Mouse (Mus musculus): ENCODE results near the gene Satb2. TPM values are rescaled to one million over a fixed set of nuclear protein-coding genes. Genes with fewer than 3 reads are reported as not detected.

Satb2 gene
- total RNA-seq (2017), result 0.12 and 0.23 TPM in 2 replicates

GRCm38 (mm10) chr1:56978151-56978700 is at the start of gene Satb2:
Satb2 (minus strand) TSS chr1:56978650.
- no peak for ATAC-seq (ENCODE audit: extremely low read depth, insufficient number of reproducible peaks, low FRiP score, poor library complexity, severe bottlenecking)

- ATAC-seq (ENCODE audit: extremely low read depth, insufficient number of reproducible peaks, low FRiP score, poor library complexity, severe bottlenecking), result no peak
Measured at GRCm38 (mm10) chr1:57018941-57019340, 40.5 kb upstream of the Satb2 start.

GRCm38 (mm10) chr1:57013856-57014255 is 35.4 kb upstream of the Satb2 start:
- ATAC-seq (ENCODE audit: extremely low read depth, insufficient number of reproducible peaks, low FRiP score, poor library complexity, severe bottlenecking), result no peak

GRCm38 (mm10) chr1:57009171-57009570 is 30.7 kb upstream of the Satb2 start:
- ATAC-seq (ENCODE audit: extremely low read depth, insufficient number of reproducible peaks, low FRiP score, poor library complexity, severe bottlenecking), result no peak

- no peak for ATAC-seq (ENCODE audit: extremely low read depth, insufficient number of reproducible peaks, low FRiP score, poor library complexity, severe bottlenecking)
Measured at GRCm38 (mm10) chr1:56995041-56995440, 16.6 kb upstream of the Satb2 start.

- no peak for ATAC-seq (ENCODE audit: extremely low read depth, insufficient number of reproducible peaks, low FRiP score, poor library complexity, severe bottlenecking)
Measured at GRCm38 (mm10) chr1:56992310-56992709, 13.9 kb upstream of the Satb2 start.

- no peak for ATAC-seq (ENCODE audit: extremely low read depth, insufficient number of reproducible peaks, low FRiP score, poor library complexity, severe bottlenecking)
Measured at GRCm38 (mm10) chr1:56991613-56992012, 13.2 kb upstream of the Satb2 start.

GRCm38 (mm10) chr1:56984483-56984810 is 6.0 kb upstream of the Satb2 start:
- ATAC-seq (ENCODE audit: extremely low read depth, insufficient number of reproducible peaks, low FRiP score, poor library complexity, severe bottlenecking), result no peak

- no peak for ATAC-seq (ENCODE audit: extremely low read depth, insufficient number of reproducible peaks, low FRiP score, poor library complexity, severe bottlenecking)
Measured at GRCm38 (mm10) chr1:56983771-56984482, 5.5 kb upstream of the Satb2 start.

GRCm38 (mm10) chr1:56983100-56983590 is 4.7 kb upstream of the Satb2 start:
- ATAC-seq (ENCODE audit: extremely low read depth, insufficient number of reproducible peaks, low FRiP score, poor library complexity, severe bottlenecking), result no peak

GRCm38 (mm10) chr1:56982631-56983030 is 4.2 kb upstream of the Satb2 start:
- ATAC-seq (ENCODE audit: extremely low read depth, insufficient number of reproducible peaks, low FRiP score, poor library complexity, severe bottlenecking), result no peak

GRCm38 (mm10) chr1:56981947-56982555 is 3.6 kb upstream of the Satb2 start:
- no peak for ATAC-seq (ENCODE audit: extremely low read depth, insufficient number of reproducible peaks, low FRiP score, poor library complexity, severe bottlenecking)

- no peak for ATAC-seq (ENCODE audit: extremely low read depth, insufficient number of reproducible peaks, low FRiP score, poor library complexity, severe bottlenecking)
Measured at GRCm38 (mm10) chr1:56981508-56981907, 3.1 kb upstream of the Satb2 start.

GRCm38 (mm10) chr1:56980631-56981275 is 2.3 kb upstream of the Satb2 start:
- no peak for ATAC-seq (ENCODE audit: extremely low read depth, insufficient number of reproducible peaks, low FRiP score, poor library complexity, severe bottlenecking)

- no peak for ATAC-seq (ENCODE audit: extremely low read depth, insufficient number of reproducible peaks, low FRiP score, poor library complexity, severe bottlenecking)
Measured at GRCm38 (mm10) chr1:56979531-56980395, 1.3 kb upstream of the Satb2 start.

- ATAC-seq (ENCODE audit: extremely low read depth, insufficient number of reproducible peaks, low FRiP score, poor library complexity, severe bottlenecking), result 0 out of 2 replicates have a peak, but pooled peaks have one; percentile 14
Measured at GRCm38 (mm10) chr1:56977201-56978100, 999 bp downstream of the Satb2 start.

GRCm38 (mm10) chr1:56976825-56977104 is 1.7 kb downstream of the Satb2 start:
- no peak for ATAC-seq (ENCODE audit: extremely low read depth, insufficient number of reproducible peaks, low FRiP score, poor library complexity, severe bottlenecking)
